Mouse (Mus musculus) kidney, adult 2 months (tissue): ENCODE data around the gene Mrpl51. TPM values are rescaled to one million over a fixed set of nuclear protein-coding genes. Genes with fewer than 3 reads are reported as not detected.
A peak's percentile ranks its signal among the peaks of the same experiment; 100 is the strongest.

Source experiments
- DNase-seq: peaks from one replicate; pipeline ENCODE4 v3.0.0; 2021
- H3K27ac ChIP-seq: fragments of 200-500 bp; 2 replicates; pipeline ENCODE4 v1.5.1; 2012; ENCODE audit warnings: low read depth, low read length, control low read depth, inconsistent platforms; ENCODE audit not compliant: insufficient read depth
- H3K27me3 ChIP-seq: fragments of 200-500 bp; replicated peaks from 2 replicates; pipeline ENCODE4 v1.6.1; 2012; ENCODE audit warnings: mild to moderate bottlenecking, moderate library complexity, low read length, inconsistent platforms; ENCODE audit not compliant: control insufficient read depth, insufficient read depth
- H3K36me3 ChIP-seq: fragments of 200-500 bp; 2 replicates; pipeline ENCODE4 v1.6.1; 2012; ENCODE audit warnings: mild to moderate bottlenecking, moderate library complexity, low read length, inconsistent platforms; ENCODE audit not compliant: control insufficient read depth, insufficient read depth
- H3K4me1 ChIP-seq: fragments of 200-500 bp; 2 replicates; pipeline ENCODE4 v1.6.1; 2011; ENCODE audit warnings: low read length; ENCODE audit not compliant: control insufficient read depth, insufficient read depth
- H3K4me3 ChIP-seq: fragments of 200-500 bp; 2 replicates; pipeline ENCODE4 v1.5.1; 2011; ENCODE audit warnings: mild to moderate bottlenecking, low read depth, low read length, control low read depth; ENCODE audit not compliant: insufficient read depth
- CTCF ChIP-seq: fragments of 200-500 bp; conservative IDR thresholded peaks from 2 replicates; pipeline ENCODE4 v1.5.1; 2011; ENCODE audit warnings: low read depth, mild to moderate bottlenecking, control low read depth, low read length, moderate library complexity, mixed read lengths; ENCODE audit not compliant: insufficient read depth, insufficient read length
- POLR2A ChIP-seq: fragments of 200-500 bp; IDR thresholded peaks from one replicate; pipeline ENCODE4 v1.6.1; 2011; ENCODE audit warnings: low read depth, low read length, control low read depth
- WGBS: fragments of 180-500 bp; shearing (Covaris S2); methylation state at CpG from one replicate; pipeline ENCODE4 v1.1.7; 2018; 5-methylcytosine and 5-hydroxymethylcytosine counted together
- polyA plus RNA-seq: library from polyadenylated mRNA; depleted of rRNA; stranded (reverse); fragments of >200 nt; gene quantifications from 2 replicates; pipeline ENCODE4 v1.2.3, GENCODE M21; 2012

Gene Mrpl51
- polyA plus RNA-seq, 1 experiment, result 110 TPM

GRCm38 (mm10) chr6:125222146-125222545, 30.5 kb downstream of the Mrpl51 start:
- WGBS, result 59% methylated on average over 2 of the region's 2 CpGs
- TF ChIP-seq POLR2A (no peak), CTCF (no peak)
- H3K27ac ChIP-seq, result no peak overlapping the region

DNA sequence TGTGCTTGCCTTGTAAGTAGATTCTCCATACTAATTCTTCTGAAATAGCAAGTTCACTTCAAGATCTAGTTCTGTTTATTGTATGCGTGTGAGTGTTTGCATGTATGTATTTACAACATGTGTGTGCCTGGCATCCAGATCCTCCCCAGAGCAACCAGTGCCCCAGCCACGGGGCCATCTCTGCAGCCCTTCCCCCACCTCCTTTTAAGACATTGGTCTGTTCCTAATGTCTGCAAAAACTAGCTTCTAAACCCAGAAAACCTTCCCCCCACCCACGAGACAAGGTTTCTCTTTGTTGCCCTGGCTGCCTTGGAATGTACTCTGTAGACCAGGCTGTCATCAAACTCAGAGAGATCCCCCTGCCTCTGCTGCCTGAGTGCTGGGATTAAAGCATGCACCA, 31.0 kb downstream of the Mrpl51 start:
- no peak for DNase-seq
- Histone ChIP-seq H3K27ac (no peak overlapping the region), H3K4me3 (no peak overlapping the region), H3K36me3 (no peaks in the 10 kb centered on the region; the same call in 1 of the 2 replicates), H3K4me1 (no peaks in the 10 kb centered on the region), H3K27me3 (no peaks in the 10 kb centered on the region)
- WGBS, result 82% methylated on average over 3 of the region's 3 CpGs
- TF ChIP-seq CTCF (no peak), POLR2A (no peak)

More at GRCm38 (mm10) chr6:125222146-125222545, 30.5 kb downstream of the Mrpl51 start:
- Histone ChIP-seq H3K4me3 (no peak overlapping the region), H3K4me1 (no peaks in the 10 kb centered on the region), H3K36me3 (no peaks in the 10 kb centered on the region; the same call in 1 of the 2 replicates), H3K27me3 (no peaks in the 10 kb centered on the region)
- peak; percentile 39 for DNase-seq

DNA sequence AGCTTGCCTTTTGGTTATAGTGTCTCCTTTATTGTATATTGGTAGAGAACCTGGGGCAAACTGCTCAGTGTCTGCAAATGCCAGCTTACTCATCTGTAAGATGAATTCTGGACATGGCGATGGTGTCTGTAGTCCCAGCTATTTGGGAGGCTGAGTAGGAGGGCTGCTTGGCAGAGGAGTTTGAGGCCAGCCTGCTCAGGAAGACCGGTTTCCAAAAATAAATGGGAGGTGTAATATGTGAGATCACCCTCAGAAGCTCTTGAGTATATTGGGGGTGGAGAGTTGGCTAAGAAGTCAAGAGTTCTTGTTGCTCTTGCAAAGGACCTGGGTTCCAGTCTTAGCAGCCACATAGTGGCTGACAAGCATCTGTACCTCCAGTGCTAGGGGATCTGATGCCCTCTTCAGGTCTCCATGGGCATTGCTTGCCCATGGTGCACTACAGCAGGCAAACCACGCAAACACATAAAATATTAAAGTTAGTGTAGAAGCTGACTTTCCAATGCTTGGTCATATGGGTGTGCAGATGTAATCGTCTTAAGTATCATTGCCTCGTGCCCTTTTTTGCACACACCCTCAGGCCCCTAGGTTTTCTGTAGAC, 34.0 kb downstream of the Mrpl51 start:
- 87% methylated on average over 5 of the region's 5 CpGs for WGBS

GRCm38 (mm10) chr6:125230571-125230970, 39.0 kb downstream of the Mrpl51 start:
- Histone ChIP-seq H3K27me3 (no peaks in the 10 kb centered on the region), H3K4me1 (peaks cover 4% of the 10 kb centered on the region; the same call in 1 of the 2 replicates), H3K4me3 (no peak overlapping the region), H3K27ac (no peak overlapping the region), H3K36me3 (no peaks in the 10 kb centered on the region)
- TF ChIP-seq POLR2A (no peak), CTCF (no peak)
- WGBS, result 68% methylated on average over 9 of the region's 9 CpGs
- no peak for DNase-seq

More for the DNA sequence above, 34.0 kb downstream of the Mrpl51 start:
- Histone ChIP-seq H3K4me1 (peaks cover 2% of the 10 kb centered on the region; the same call in 1 of the 2 replicates), H3K36me3 (no peaks in the 10 kb centered on the region), H3K27me3 (no peaks in the 10 kb centered on the region), H3K27ac (no peak overlapping the region), H3K4me3 (no peak overlapping the region)
- DNase-seq, result peak; percentile 39
- TF ChIP-seq POLR2A (no peak), CTCF (peak; percentile 67)

- DNase-seq, result peak; percentile 75
These were observed 39.8 kb downstream of the Mrpl51 start, which contains the start of gene Tapbpl for GRCm38 (mm10) chr6:125231117-125232044. Gene Tapbpl (minus strand): TSS chr6:125231860.

DNA sequence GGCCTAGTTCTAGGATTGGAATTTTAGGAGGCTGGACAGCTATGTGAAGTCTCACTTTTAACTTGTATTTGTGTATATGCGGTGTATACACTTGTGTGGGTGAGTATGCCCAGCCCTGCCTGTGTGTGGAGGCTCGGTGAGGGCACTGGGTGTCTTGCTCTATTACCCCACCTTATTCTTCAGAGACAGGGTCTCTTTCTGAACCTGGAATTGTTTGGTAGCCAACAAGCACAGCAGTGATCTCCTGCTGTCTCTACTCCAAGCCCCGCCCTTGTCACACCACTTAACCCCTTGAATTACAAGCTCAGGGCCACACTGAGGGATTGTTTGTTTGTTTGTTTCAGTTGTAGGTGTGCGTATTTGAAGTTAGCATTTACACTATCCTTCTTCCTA, 40.4 kb downstream of the Mrpl51 start:
- Histone ChIP-seq H3K27ac (peak overlapping the region; percentile 53), H3K27me3 (no peaks in the 10 kb centered on the region), H3K36me3 (no peaks in the 10 kb centered on the region), H3K4me3 (peak overlapping the region; percentile 72), H3K4me1 (peaks cover 4% of the 10 kb centered on the region; the same call in 1 of the 2 replicates)
- no peak for DNase-seq
- WGBS, result 27% methylated on average over 4 of the region's 4 CpGs
- no peak for TF ChIP-seq CTCF
- no peak for TF ChIP-seq POLR2A

More at GRCm38 (mm10) chr6:125231117-125232044, 39.8 kb downstream of the Mrpl51 start, which contains the start of gene Tapbpl:
- Histone ChIP-seq H3K4me1 (peaks cover 4% of the 10 kb centered on the region; the same call in 1 of the 2 replicates), H3K36me3 (no peaks in the 10 kb centered on the region), H3K27me3 (no peaks in the 10 kb centered on the region), H3K27ac (peak within 1 kb of the TSS; percentile 53), H3K4me3 (peak within 1 kb of the TSS; percentile 72)
- 1% methylated on average over 16 of the region's 16 CpGs for WGBS
- TF ChIP-seq POLR2A, result no peak
- no peak for TF ChIP-seq CTCF

DNA sequence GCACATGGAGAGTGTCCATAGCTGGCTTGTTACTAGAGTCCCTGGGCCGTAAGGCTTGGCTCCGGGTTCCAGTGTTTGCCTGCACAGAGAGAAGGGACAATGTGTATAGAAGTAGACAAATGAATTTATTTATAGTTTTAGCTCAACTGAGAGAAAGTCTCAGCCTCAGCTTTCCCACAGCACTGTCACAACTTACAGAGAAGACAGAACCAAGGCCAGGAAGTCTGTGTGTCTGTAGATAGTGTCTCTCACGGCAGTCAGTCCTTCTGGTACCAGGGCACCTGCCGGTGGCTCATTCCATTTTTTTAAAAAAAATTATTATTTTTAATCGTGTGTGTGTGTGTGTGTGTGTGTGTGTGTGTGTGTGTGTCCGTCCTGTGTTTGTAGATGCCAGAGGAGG, 40.9 kb downstream of the Mrpl51 start:
- WGBS, result 80% methylated on average over 6 of the region's 6 CpGs
- peak overlapping the region; percentile 53 for H3K27ac ChIP-seq
- no peak overlapping the region for H3K4me3 ChIP-seq

More for the DNA sequence above, 40.9 kb downstream of the Mrpl51 start:
- no peaks in the 10 kb centered on the region for H3K27me3 ChIP-seq
- no peaks in the 10 kb centered on the region for H3K36me3 ChIP-seq
- TF ChIP-seq CTCF, result no peak
- TF ChIP-seq POLR2A, result no peak
- H3K4me1 ChIP-seq, result peaks cover 4% of the 10 kb centered on the region; the same call in 1 of the 2 replicates
- no peak for DNase-seq
